Mouse (Mus musculus): ENCODE results near the gene Tubb4b. TPM values are rescaled to one million over a fixed set of nuclear protein-coding genes. Genes with fewer than 3 reads are reported as not detected.

Tubb4b gene
- total RNA-seq, 2 experiments from 2014 or later = 185 to 269 TPM

- H3K4me3 ChIP-seq = peak within 1 kb of the TSS; percentile 65
- intact Hi-C loops (cut with DNase I) = no loop called here
These were observed 17.6 kb upstream of the Tubb4b start, which contains the start of the genes Rnf208 and Cysrt1 for GRCm38 (mm10) chr2:25242101-25242506. Rnf208 (plus strand) TSS chr2:25242255. Cysrt1 (minus strand) TSS chr2:25242452.

GRCm38 (mm10) chr2:25241438-25241775 is 16.9 kb upstream of the Tubb4b start:
- TF ChIP-seq CTCF (IDR thresholded peaks at IDR 0.05) = no peak
- H3K27ac ChIP-seq = no peak overlapping the region
- H3K4me3 ChIP-seq = peak overlapping the region; percentile 65
- intact Hi-C loops (cut with DNase I) = no loop called here
- no peak for DNase-seq

More at GRCm38 (mm10) chr2:25242101-25242506, 17.6 kb upstream of the Tubb4b start, which contains the start of the genes Rnf208 and Cysrt1:
- no peak for DNase-seq
- peak within 1 kb of the TSS; percentile 71 for H3K27ac ChIP-seq
- TF ChIP-seq CTCF (IDR thresholded peaks at IDR 0.05) = no peak

GRCm38 (mm10) chr2:25240723-25241437 is 16.4 kb upstream of the Tubb4b start:
- DNase-seq = peak; percentile 80
- intact Hi-C loops (cut with DNase I) = no loop called here
- peak overlapping the region; percentile 65 for H3K4me3 ChIP-seq
- TF ChIP-seq CTCF (IDR thresholded peaks at IDR 0.05) = no peak
- peak overlapping the region; percentile 71 for H3K27ac ChIP-seq

GRCm38 (mm10) chr2:25240310-25240709 is 15.8 kb upstream of the Tubb4b start:
- TF ChIP-seq CTCF (IDR thresholded peaks at IDR 0.05) = no peak
- H3K4me3 ChIP-seq = peak overlapping the region; percentile 65
- no peak for DNase-seq
- intact Hi-C loops (cut with DNase I) = no loop called here
- H3K27ac ChIP-seq = peak overlapping the region; percentile 71

GRCm38 (mm10) chr2:25239766-25240165 is 15.3 kb upstream of the Tubb4b start:
- intact Hi-C loops (cut with DNase I) = no loop called here
- no peak overlapping the region for H3K4me3 ChIP-seq
- no peak for TF ChIP-seq CTCF (IDR thresholded peaks at IDR 0.05)
- DNase-seq = no peak
- no peak overlapping the region for H3K27ac ChIP-seq

GRCm38 (mm10) chr2:25238106-25238505 is 13.6 kb upstream of the Tubb4b start:
- intact Hi-C loops (cut with DNase I) = no loop called here
- no peak for TF ChIP-seq CTCF (IDR thresholded peaks at IDR 0.05)
- DNase-seq = no peak
- Histone ChIP-seq H3K27ac (no peak overlapping the region), H3K4me3 (no peak overlapping the region)

GRCm38 (mm10) chr2:25237522-25237921 is 13.0 kb upstream of the Tubb4b start:
- H3K27ac ChIP-seq = no peak overlapping the region
- DNase-seq = no peak
- no peak overlapping the region for H3K4me3 ChIP-seq
- intact Hi-C loops (cut with DNase I) = no loop called here
- no peak for TF ChIP-seq CTCF (IDR thresholded peaks at IDR 0.05)

- Histone ChIP-seq H3K27ac (no peak within 1 kb of the TSS), H3K4me3 (no peak within 1 kb of the TSS)
- DNase-seq = no peak
- no peak for TF ChIP-seq CTCF (IDR thresholded peaks at IDR 0.05)
- intact Hi-C loops (cut with DNase I) = no loop called here
These were observed 12.1 kb upstream of the Tubb4b start, which contains the start of gene Rnf224 for GRCm38 (mm10) chr2:25236614-25237013. Rnf224 (minus strand) TSS chr2:25236787.

GRCm38 (mm10) chr2:25234551-25235220 is 10.2 kb upstream of the Tubb4b start:
- Histone ChIP-seq H3K4me3 (no peak overlapping the region), H3K27ac (no peak overlapping the region)
- intact Hi-C loops (cut with DNase I) = no loop called here
- TF ChIP-seq CTCF (IDR thresholded peaks at IDR 0.05) = no peak
- DNase-seq = no peak

GRCm38 (mm10) chr2:25234050-25234449 is 9.5 kb upstream of the Tubb4b start, which contains the start of gene Slc34a3:
Slc34a3 (minus strand) TSS chr2:25234364.
- no peak within 1 kb of the TSS for H3K4me3 ChIP-seq
- TF ChIP-seq CTCF (IDR thresholded peaks at IDR 0.05) = no peak
- intact Hi-C loops (cut with DNase I) = no loop called here
- DNase-seq = no peak
- H3K27ac ChIP-seq = no peak within 1 kb of the TSS

GRCm38 (mm10) chr2:25233421-25233820 is 8.9 kb upstream of the Tubb4b start:
- intact Hi-C loops (cut with DNase I) = no loop called here
- TF ChIP-seq CTCF (IDR thresholded peaks at IDR 0.05) = no peak
- no peak for DNase-seq
- Histone ChIP-seq H3K4me3 (no peak overlapping the region), H3K27ac (no peak overlapping the region)

- intact Hi-C loops (cut with DNase I) = no loop called here
- no peak for TF ChIP-seq CTCF (IDR thresholded peaks at IDR 0.05)
- no peak for DNase-seq
- Histone ChIP-seq H3K4me3 (no peak overlapping the region), H3K27ac (no peak overlapping the region)
These were observed 6.5 kb upstream of the Tubb4b start for GRCm38 (mm10) chr2:25231038-25231437.

GRCm38 (mm10) chr2:25230581-25230980 is 6.1 kb upstream of the Tubb4b start:
- no peak for DNase-seq
- intact Hi-C loops (cut with DNase I) = no loop called here
- no peak overlapping the region for H3K4me3 ChIP-seq
- H3K27ac ChIP-seq = no peak overlapping the region
- TF ChIP-seq CTCF (IDR thresholded peaks at IDR 0.05) = no peak
